Comparison of ENCODE assay signal across 8 mouse cellular contexts in genomic region chr15:96638173-96638572, GRCm38 (mm10). TPM values are rescaled to one million over a fixed set of nuclear protein-coding genes. Genes with fewer than 3 reads are reported as not detected.
DNase-seq lines count a peak whose midpoint lies in the region; ATAC-seq and TF ChIP-seq lines count a peak whose summit lies in the region.

No protein-coding gene starts in this region.

- DNase-seq in kidney, postnatal 0 days (ENCODE audit: low spot score), result peak; percentile 71
- no peak for DNase-seq in kidney, postnatal 25 days
- peak; percentile 94 for DNase-seq in T-cell, adult 2 months (ENCODE audit: low spot score)
- peak; percentile 27 to 33 for DNase-seq in heart, postnatal 10 days
- DNase-seq in thymus, postnatal 36 days, result peak; percentile 61 to 75
- no peak for DNase-seq in layer of hippocampus, adult 8-10 months (ENCODE audit: low spot score in 2 of 2)
- no peak for DNase-seq in left cerebral cortex, adult 11 months (ENCODE audit: low spot score)

- H3K9ac ChIP-seq in kidney, postnatal 0 days (ENCODE audit: low read depth, low read length), result no peak overlapping the region

- H3K27ac ChIP-seq in kidney, postnatal 0 days, result no peak overlapping the region

- peak; percentile 25; the same call in 1 of the 2 replicates for ATAC-seq in kidney, postnatal 0 days (replicated peaks; ENCODE audit: low FRiP score, low read depth)
- peak; percentile 46 for ATAC-seq in megakaryocyte, adult 5-6 weeks (ENCODE audit: poor library complexity, severe bottlenecking)

- no peaks in the 10 kb centered on the region for H3K36me3 ChIP-seq in kidney, postnatal 0 days (ENCODE audit: insufficient read depth, low read length)

- intact Hi-C loops in heart, postnatal 10 days (cut with DNase I), result no loop called here

- H3K27me3 ChIP-seq in kidney, postnatal 0 days (ENCODE audit: insufficient read depth, low read length), result no peaks in the 10 kb centered on the region

- H3K4me2 ChIP-seq in kidney, postnatal 0 days (ENCODE audit: low read length), result no peak overlapping the region

- H3K4me1 ChIP-seq in kidney, postnatal 0 days (replicated peaks; ENCODE audit: insufficient read depth, low read length), result no peaks in the 10 kb centered on the region; the same call in 1 of the 2 replicates

- whole genome bisulfite sequencing in kidney, postnatal 0 days, result 37% methylated on average over 10 of the region's 10 CpGs

- no peaks in the 10 kb centered on the region for H3K9me3 ChIP-seq in kidney, postnatal 0 days (replicated peaks; ENCODE audit: low read length)

- no peak for TF ChIP-seq CTCF in kidney, postnatal 0 days (IDR thresholded peaks at IDR 0.05; ENCODE audit: low read depth)

- no peak overlapping the region for H3K4me3 ChIP-seq in kidney, postnatal 0 days (replicated peaks; ENCODE audit: low read depth, low read length)

RNA-seq across cellular contexts. Expression of gene Slc38a1, which starts 4.5 kb away (rescaled TPM):
- 44.3 and 56.2 TPM in 2 replicates for polyA plus RNA-seq in kidney, postnatal 0 days (2015; fragmentation: Nextera tagmentation; extraction: Ambion mirVana)
- total RNA-seq in heart, postnatal 10 days (2021), result 10 to 100 TPM; 51.6 to 60.4 TPM
- total RNA-seq in megakaryocyte, adult 5-6 weeks (2015), result 58.7 and 69.9 TPM in 2 replicates
- total RNA-seq in megakaryocyte, adult 5-6 weeks (2017), result 43.8 and 48.4 TPM in 2 replicates
- 10 to 100 TPM; 84.8 to 97.3 (median 90.0) TPM for total RNA-seq in layer of hippocampus, adult 8-10 months (2022)

Comparison
In these comparisons a context has a peak if more than half of its experiments do, and no peak if none do; other contexts are left out.
1. DNase-seq: peak in kidney, postnatal 0 days (single experiment), T-cell, adult 2 months (single experiment), heart, postnatal 10 days (2 of 2) and thymus, postnatal 36 days (2 of 2); none in kidney, postnatal 25 days (0 of 2), layer of hippocampus, adult 8-10 months (0 of 2) and left cerebral cortex, adult 11 months (single experiment).